Mouse (Mus musculus): ENCODE measurements at regions not wholly inside any gene's neighbourhood (a gene's known extent, or its start where the extent isn't known, plus 50 kb on each side); places are given as distances from the start of the nearest gene placed in this dataset.

DNA sequence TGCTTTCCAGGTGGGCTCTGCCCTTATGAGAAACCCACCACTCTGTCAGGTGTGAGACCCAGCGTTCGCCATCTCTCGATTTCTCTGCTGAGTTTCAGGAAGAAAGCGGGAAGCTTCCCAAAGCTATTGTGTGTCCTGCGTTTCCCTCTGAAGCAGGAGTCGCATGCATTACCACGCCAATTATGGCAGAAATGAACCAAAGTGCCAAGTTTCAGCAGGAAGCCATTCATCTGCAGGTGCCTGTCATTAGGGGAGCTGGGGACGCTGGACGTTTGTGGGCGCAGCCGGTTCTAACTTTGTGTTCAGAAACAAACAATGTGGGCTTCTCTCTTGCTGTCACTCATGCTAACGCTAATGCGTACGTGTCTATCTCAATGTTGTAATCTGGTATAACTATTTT is 91.3 kb upstream of the Card11 start:
- no peak overlapping the region for H3K4me2 ChIP-seq
- H3K9me3 ChIP-seq = no peaks in the 10 kb centered on the region
- H3K36me3 ChIP-seq = no peaks in the 10 kb centered on the region
- no peak overlapping the region for H3K9ac ChIP-seq
- H3K4me3 ChIP-seq = no peak overlapping the region
- ATAC-seq (ENCODE audit: extremely low read depth, insufficient number of reproducible peaks, low FRiP score, low TSS enrichment) = no peak
- no peak overlapping the region for H3K27ac ChIP-seq (replicated peaks)
- 78% methylated on average over 14 of the region's 14 CpGs for WGBS
- H3K27me3 ChIP-seq (replicated peaks) = peaks cover 35% of the 10 kb centered on the region
- no peaks in the 10 kb centered on the region for H3K4me1 ChIP-seq

GRCm38 (mm10) chr5:141093641-141094040 is 93.3 kb upstream of the Card11 start:
- no peaks in the 10 kb centered on the region for H3K36me3 ChIP-seq
- peaks cover 11% of the 10 kb centered on the region for H3K4me1 ChIP-seq
- ATAC-seq (ENCODE audit: extremely low read depth, insufficient number of reproducible peaks, low FRiP score, low TSS enrichment) = no peak
- H3K9ac ChIP-seq = no peak overlapping the region
- no peak overlapping the region for H3K4me3 ChIP-seq
- no peaks in the 10 kb centered on the region for H3K9me3 ChIP-seq
- no peak overlapping the region for H3K4me2 ChIP-seq
- 41% methylated on average over 4 of the region's 4 CpGs for WGBS
- H3K27ac ChIP-seq (replicated peaks) = no peak overlapping the region
- H3K27me3 ChIP-seq (replicated peaks) = peaks cover 37% of the 10 kb centered on the region

GRCm38 (mm10) chr5:141097878-141098277 is 97.5 kb upstream of the Card11 start:
- 0 out of 2 replicates have a peak overlapping the region, but pooled peaks have one; percentile 24 for H3K27ac ChIP-seq (replicated peaks)
- no peak overlapping the region for H3K4me3 ChIP-seq
- no peak overlapping the region for H3K9ac ChIP-seq
- no peaks in the 10 kb centered on the region for H3K36me3 ChIP-seq
- H3K9me3 ChIP-seq = no peaks in the 10 kb centered on the region
- peaks cover 44% of the 10 kb centered on the region for H3K27me3 ChIP-seq (replicated peaks)
- no peak overlapping the region for H3K4me2 ChIP-seq
- WGBS = 14% methylated on average over 4 of the region's 4 CpGs
- ATAC-seq (ENCODE audit: extremely low read depth, insufficient number of reproducible peaks, low FRiP score, low TSS enrichment) = peak; percentile 44; the same call in 1 of the 2 replicates
- H3K4me1 ChIP-seq = peaks cover 17% of the 10 kb centered on the region

GRCm38 (mm10) chr5:141111666-141112065 is 111.3 kb upstream of the Card11 start:
- Histone ChIP-seq H3K9me3 (no peaks in the 10 kb centered on the region), H3K4me2 (no peak overlapping the region), H3K36me3 (no peaks in the 10 kb centered on the region), H3K4me1 (peaks cover 23% of the 10 kb centered on the region), H3K27me3 (replicated peaks) (peaks cover 17% of the 10 kb centered on the region), H3K4me3 (no peak overlapping the region), H3K9ac (no peak overlapping the region), H3K27ac (replicated peaks) (no peak overlapping the region)
- no peak for ATAC-seq (ENCODE audit: extremely low read depth, insufficient number of reproducible peaks, low FRiP score, low TSS enrichment)
- WGBS = 76% methylated on average over 3 of the region's 3 CpGs

- Histone ChIP-seq H3K27me3 (replicated peaks) (peaks cover 8% of the 10 kb centered on the region), H3K4me3 (no peak overlapping the region), H3K9me3 (no peaks in the 10 kb centered on the region), H3K9ac (peak overlapping the region; percentile 41), H3K4me2 (peak overlapping the region; percentile 53), H3K4me1 (peaks cover 23% of the 10 kb centered on the region), H3K36me3 (no peaks in the 10 kb centered on the region), H3K27ac (replicated peaks) (peak overlapping the region; percentile 38)
- 30% methylated on average over 4 of the region's 4 CpGs for WGBS
- no peak for ATAC-seq (ENCODE audit: extremely low read depth, insufficient number of reproducible peaks, low FRiP score, low TSS enrichment)
Measured at GRCm38 (mm10) chr5:141115273-141115904, 115.0 kb upstream of the Card11 start.

DNA sequence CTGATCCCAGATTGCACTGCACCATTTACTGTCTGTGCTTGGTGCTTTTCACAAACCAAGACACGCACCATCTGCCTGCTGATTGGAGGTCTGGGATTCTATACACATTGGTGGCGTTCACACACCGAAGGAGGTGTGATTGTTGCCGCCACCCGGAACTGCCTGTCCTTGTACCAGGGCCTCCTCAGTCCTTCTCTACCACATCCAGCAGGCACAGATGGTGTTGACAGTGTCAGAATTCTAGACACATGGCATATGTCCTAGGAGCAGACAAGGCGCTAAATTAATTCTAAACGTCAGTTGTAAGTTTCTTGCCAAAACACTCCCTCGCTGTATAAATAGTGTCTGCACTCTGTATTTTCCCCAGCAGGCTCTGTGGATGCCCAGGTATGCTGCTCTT is 115.6 kb upstream of the Card11 start:
- WGBS = 42% methylated on average over 8 of the region's 8 CpGs
- Histone ChIP-seq H3K4me2 (peak overlapping the region; percentile 53), H3K4me1 (peaks cover 23% of the 10 kb centered on the region), H3K36me3 (no peaks in the 10 kb centered on the region), H3K27ac (replicated peaks) (peak overlapping the region; percentile 38), H3K9me3 (no peaks in the 10 kb centered on the region), H3K27me3 (replicated peaks) (peaks cover 4% of the 10 kb centered on the region; the same call in 1 of the 2 replicates), H3K4me3 (no peak overlapping the region), H3K9ac (peak overlapping the region; percentile 41)
- no peak for ATAC-seq (ENCODE audit: extremely low read depth, insufficient number of reproducible peaks, low FRiP score, low TSS enrichment)

DNA sequence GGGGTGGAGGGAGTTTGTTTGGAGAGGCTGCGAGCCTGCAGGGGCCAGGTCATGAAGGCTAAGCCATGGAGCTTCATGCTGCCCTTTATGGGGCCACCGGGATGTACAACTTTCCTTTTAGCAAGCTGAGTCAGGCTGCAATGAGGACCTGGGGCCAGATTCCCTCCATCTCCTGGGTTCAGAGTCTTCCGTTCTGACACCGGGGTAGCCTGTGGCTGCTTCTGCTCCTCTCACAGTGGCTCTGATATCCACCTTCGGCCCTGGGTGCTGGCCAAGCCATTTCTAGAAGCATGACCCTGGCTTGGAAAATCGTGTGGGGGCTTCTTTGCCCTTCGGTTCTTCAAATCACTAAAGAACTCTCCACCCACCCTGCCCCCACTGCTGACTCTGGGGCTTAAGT is 115.4 kb upstream of the Sdk1 start:
- H3K4me2 ChIP-seq = no peak overlapping the region
- no peak overlapping the region for H3K27ac ChIP-seq (replicated peaks)
- no peaks in the 10 kb centered on the region for H3K9me3 ChIP-seq
- no peak overlapping the region for H3K9ac ChIP-seq
- H3K27me3 ChIP-seq (replicated peaks) = no peaks in the 10 kb centered on the region
- 85% methylated on average over 7 of the region's 7 CpGs for WGBS
- no peak overlapping the region for H3K4me3 ChIP-seq
- no peaks in the 10 kb centered on the region for H3K36me3 ChIP-seq
- ATAC-seq (ENCODE audit: extremely low read depth, insufficient number of reproducible peaks, low FRiP score, low TSS enrichment) = no peak
- peaks cover 4% of the 10 kb centered on the region; the same call in 1 of the 2 replicates for H3K4me1 ChIP-seq

GRCm38 (mm10) chr5:141126536-141126935 is 114.8 kb upstream of the Sdk1 start:
- Histone ChIP-seq H3K9me3 (no peaks in the 10 kb centered on the region), H3K27me3 (replicated peaks) (no peaks in the 10 kb centered on the region), H3K36me3 (no peaks in the 10 kb centered on the region), H3K4me3 (no peak overlapping the region), H3K4me2 (no peak overlapping the region), H3K9ac (no peak overlapping the region), H3K4me1 (peaks cover 6% of the 10 kb centered on the region), H3K27ac (replicated peaks) (no peak overlapping the region)
- ATAC-seq (ENCODE audit: extremely low read depth, insufficient number of reproducible peaks, low FRiP score, low TSS enrichment) = no peak
- 52% methylated on average over 7 of the region's 7 CpGs for WGBS

DNA sequence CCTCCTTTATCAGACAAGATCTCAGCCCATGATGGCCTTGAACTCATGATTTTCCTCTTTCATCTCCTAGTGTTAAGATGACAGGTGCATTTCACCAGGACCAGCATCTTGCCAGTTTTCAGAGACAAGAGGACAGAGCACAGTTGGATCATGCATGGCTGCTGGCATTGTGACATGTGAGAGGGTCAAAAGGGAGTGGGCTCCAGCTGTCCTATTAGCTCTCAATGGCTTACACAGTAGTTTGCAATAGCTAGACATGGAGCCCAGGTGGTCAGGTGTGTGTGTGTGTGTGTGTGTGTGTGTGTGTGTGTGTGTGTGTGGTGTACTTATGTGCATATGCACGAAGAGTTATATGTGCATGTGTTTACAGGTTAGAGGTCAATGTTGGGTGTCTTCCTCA is 110.3 kb upstream of the Sdk1 start:
- Histone ChIP-seq H3K36me3 (no peaks in the 10 kb centered on the region), H3K4me2 (no peak overlapping the region), H3K27me3 (replicated peaks) (no peaks in the 10 kb centered on the region), H3K4me1 (peaks cover 12% of the 10 kb centered on the region), H3K9ac (no peak overlapping the region), H3K9me3 (no peaks in the 10 kb centered on the region), H3K27ac (replicated peaks) (no peak overlapping the region), H3K4me3 (no peak overlapping the region)
- no peak for ATAC-seq (ENCODE audit: extremely low read depth, insufficient number of reproducible peaks, low FRiP score, low TSS enrichment)
- 85% methylated on average over 1 of the region's 1 CpGs for WGBS

DNA sequence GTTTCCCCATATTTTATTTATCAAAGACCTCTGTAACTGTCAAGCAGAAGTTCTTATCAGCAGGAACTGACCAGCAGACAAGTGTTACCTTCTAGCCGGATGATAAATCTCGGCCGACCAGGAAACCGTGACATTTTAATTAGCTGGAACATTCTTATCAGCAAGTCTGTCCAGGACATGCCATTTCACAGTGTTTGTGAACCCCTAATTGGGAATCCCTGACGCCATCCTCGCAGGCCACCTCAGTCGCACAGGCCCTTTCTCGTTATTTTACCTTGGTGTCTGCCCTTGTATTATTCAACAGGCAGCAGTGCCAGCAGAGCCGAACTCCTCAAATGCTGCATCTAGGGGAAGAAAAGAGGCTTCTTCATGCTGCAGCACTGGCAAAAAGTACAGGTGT is 109.4 kb upstream of the Sdk1 start:
- WGBS = 25% methylated on average over 9 of the region's 9 CpGs
- H3K27ac ChIP-seq (replicated peaks) = no peak overlapping the region

DNA sequence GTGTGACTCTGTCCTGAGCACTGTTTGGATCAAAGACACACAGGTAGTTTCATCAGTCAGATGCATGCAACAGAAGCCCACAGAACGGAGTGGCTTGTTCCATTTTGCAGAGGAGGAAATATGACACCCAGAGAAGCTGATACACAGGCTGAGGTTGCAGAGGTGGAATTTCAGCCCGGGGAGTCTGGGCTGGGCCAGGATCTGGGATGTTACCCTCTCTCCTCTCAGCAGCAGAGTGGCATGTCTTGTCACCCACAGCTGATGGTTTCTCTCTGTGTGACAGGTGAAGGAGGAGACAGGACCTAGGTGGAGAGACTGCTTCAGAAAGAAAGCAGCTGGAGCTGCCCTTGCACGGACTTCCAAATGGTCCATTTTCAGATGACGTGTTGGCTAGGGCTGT is 105.1 kb upstream of the Sdk1 start:
- H3K36me3 ChIP-seq = no peaks in the 10 kb centered on the region
- H3K9ac ChIP-seq = no peak overlapping the region
- H3K4me1 ChIP-seq = peaks cover 43% of the 10 kb centered on the region
- no peaks in the 10 kb centered on the region for H3K9me3 ChIP-seq
- no peaks in the 10 kb centered on the region for H3K27me3 ChIP-seq (replicated peaks)
- no peak overlapping the region for H3K27ac ChIP-seq (replicated peaks)
- 26% methylated on average over 4 of the region's 4 CpGs for WGBS
- no peak for ATAC-seq (ENCODE audit: extremely low read depth, insufficient number of reproducible peaks, low FRiP score, low TSS enrichment)
- no peak overlapping the region for H3K4me3 ChIP-seq
- H3K4me2 ChIP-seq = no peak overlapping the region

More for the DNA sequence above, 109.4 kb upstream of the Sdk1 start:
- no peaks in the 10 kb centered on the region for H3K9me3 ChIP-seq
- no peak overlapping the region for H3K4me3 ChIP-seq
- H3K36me3 ChIP-seq = no peaks in the 10 kb centered on the region
- no peaks in the 10 kb centered on the region for H3K27me3 ChIP-seq (replicated peaks)
- no peak overlapping the region for H3K4me2 ChIP-seq
- no peak overlapping the region for H3K9ac ChIP-seq
- H3K4me1 ChIP-seq = peaks cover 17% of the 10 kb centered on the region
- ATAC-seq (ENCODE audit: extremely low read depth, insufficient number of reproducible peaks, low FRiP score, low TSS enrichment) = no peak

GRCm38 (mm10) chr5:141137716-141138115 is 103.6 kb upstream of the Sdk1 start:
- ATAC-seq (ENCODE audit: extremely low read depth, insufficient number of reproducible peaks, low FRiP score, low TSS enrichment) = no peak
- WGBS = 50% methylated on average over 3 of the region's 3 CpGs
- H3K9ac ChIP-seq = no peak overlapping the region
- H3K36me3 ChIP-seq = no peaks in the 10 kb centered on the region
- no peaks in the 10 kb centered on the region for H3K9me3 ChIP-seq
- peak overlapping the region; percentile 31 for H3K27ac ChIP-seq (replicated peaks)
- H3K4me1 ChIP-seq = peaks cover 33% of the 10 kb centered on the region
- H3K4me3 ChIP-seq = no peak overlapping the region
- no peaks in the 10 kb centered on the region for H3K27me3 ChIP-seq (replicated peaks)
- H3K4me2 ChIP-seq = no peak overlapping the region
